Mouse (Mus musculus) heart, embryonic 14.5 days (tissue): ENCODE measurements at regions not wholly inside any gene's neighbourhood (a gene's known extent, or its start where the extent isn't known, plus 50 kb on each side); places are given as distances from the start of the nearest gene placed in this dataset.

Experiments used
- ATAC-seq: fragments of 200-750 bp; cut with Nextera tagmentation; 2 replicates; pipeline ENCODE4 v1.8.0; 2017; ENCODE audit warnings: low read depth, moderate TSS enrichment; ENCODE audit not compliant: insufficient number of reproducible peaks, insufficient read depth, low FRiP score
- H3K27ac ChIP-seq, 2 experiments: fragments of 200-500 bp in 1 of 2; fragments of 300-500 bp in 1 of 2; sonication (generic) in 1 of 2; replicated peaks in 1 of 2; 2 replicates each; pipeline ENCODE4 v1.5.1; 2012 to 2014; ENCODE audit warnings: low read depth in 2 of 2, low read length in 2 of 2, control low read depth in 1 of 2, mild to moderate bottlenecking in 1 of 2, mixed read lengths in 1 of 2; ENCODE audit not compliant: control insufficient read depth in 1 of 2, insufficient read depth in 1 of 2
- H3K27me3 ChIP-seq: fragments of 300-500 bp; sonication (generic); 2 replicates; pipeline ENCODE4 v1.6.1; 2014; ENCODE audit warnings: mild to moderate bottlenecking, low read length, control low read depth; ENCODE audit not compliant: control insufficient read depth, insufficient read depth
- H3K36me3 ChIP-seq: fragments of 300-500 bp; sonication (generic); 2 replicates; pipeline ENCODE4 v1.6.1; 2014; ENCODE audit warnings: mild to moderate bottlenecking, control low read depth, low read length, mixed read lengths; ENCODE audit not compliant: control insufficient read depth, insufficient read depth
- H3K4me1 ChIP-seq, 2 experiments: fragments of 200-500 bp in 1 of 2; fragments of 300-500 bp in 1 of 2; sonication (generic) in 1 of 2; 2 replicates each; pipeline ENCODE4 v1.6.1; 2012 to 2014; ENCODE audit warnings: low read length in 2 of 2, control low read depth in 1 of 2, mixed read lengths in 1 of 2; ENCODE audit not compliant: control insufficient read depth in 2 of 2, insufficient read depth in 2 of 2
- H3K4me2 ChIP-seq: fragments of 300-500 bp; sonication (generic); 2 replicates; pipeline ENCODE4 v1.6.1; 2014; ENCODE audit warnings: mild to moderate bottlenecking, low read length
- H3K4me3 ChIP-seq, 2 experiments: fragments of 200-500 bp in 1 of 2; fragments of 300-500 bp in 1 of 2; sonication (generic) in 1 of 2; 2 replicates each; pipeline ENCODE4 v1.5.1; 2012 to 2014; ENCODE audit warnings: low read length in 2 of 2, mild to moderate bottlenecking in 2 of 2, control low read depth in 1 of 2, low read depth in 1 of 2, moderate library complexity in 1 of 2; ENCODE audit not compliant: control insufficient read depth in 1 of 2, insufficient read depth in 1 of 2
- H3K9ac ChIP-seq: fragments of 300-500 bp; sonication (generic); 2 replicates; pipeline ENCODE4 v1.6.1; 2014; ENCODE audit warnings: mild to moderate bottlenecking, low read length
- H3K9me3 ChIP-seq: fragments of 300-500 bp; sonication (generic); 2 replicates; pipeline ENCODE4 v1.6.1; 2016; ENCODE audit warnings: low read length, control low read depth; ENCODE audit not compliant: control insufficient read depth
- WGBS: fragments of 180-500 bp; shearing (Covaris S2); extraction: QIAGEN DNeasy Blood & Tissue Kit; methylation state at CpG from one replicate; pipeline ENCODE4 v1.1.7; 2014; 5-methylcytosine and 5-hydroxymethylcytosine counted together

DNA sequence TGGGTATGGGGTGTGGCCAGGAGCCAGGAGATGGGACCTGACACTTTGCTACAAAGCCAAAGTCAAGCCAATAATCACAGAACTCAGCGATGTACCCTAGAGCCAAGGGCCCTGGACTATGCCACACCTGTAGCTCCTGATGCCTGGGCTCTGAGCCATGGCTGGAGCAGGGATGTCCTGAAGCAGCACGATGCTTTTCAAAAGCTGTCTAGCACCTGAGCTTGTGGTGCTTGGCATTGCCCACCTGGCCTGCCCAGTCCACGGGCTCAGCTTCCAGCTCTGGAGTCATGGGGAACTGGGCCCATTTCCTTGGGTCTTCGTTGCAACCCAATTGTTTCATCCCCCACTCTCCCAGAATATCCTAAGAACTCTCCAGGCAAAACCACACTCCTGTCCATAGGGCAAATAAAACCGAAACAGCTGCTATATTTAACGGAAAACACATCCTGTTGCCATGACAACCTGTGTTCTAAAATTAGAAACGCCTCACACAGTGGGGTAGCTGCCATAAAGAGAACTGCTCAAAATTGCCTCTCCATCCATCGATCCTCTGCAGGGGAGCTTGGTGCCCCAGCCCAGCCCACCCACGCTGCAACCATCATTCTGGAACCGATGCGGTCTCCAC lies 102.2 kb downstream of the Ndufa10 start:
- no peak overlapping the region for H3K4me3 ChIP-seq
- 55% methylated on average over 11 of the region's 11 CpGs for WGBS
- H3K27ac ChIP-seq: no peak overlapping the region
- no peaks in the 10 kb centered on the region for H3K27me3 ChIP-seq
- H3K4me2 ChIP-seq: peak overlapping the region; percentile 39
- H3K9me3 ChIP-seq: no peaks in the 10 kb centered on the region
- peaks cover 16 to 17% of the 10 kb centered on the region in 2 experiments for H3K4me1 ChIP-seq
- no peak overlapping the region for H3K9ac ChIP-seq
- no peaks in the 10 kb centered on the region for H3K36me3 ChIP-seq
- ATAC-seq: no peak

- Histone ChIP-seq H3K36me3 (no peaks in the 10 kb centered on the region), H3K9me3 (no peaks in the 10 kb centered on the region), H3K4me2 (no peak overlapping the region), H3K9ac (no peak overlapping the region), H3K4me3 (no peak overlapping the region), H3K27ac (no peak overlapping the region), H3K4me1 (peaks cover 10 to 11% of the 10 kb centered on the region in 2 experiments), H3K27me3 (no peaks in the 10 kb centered on the region)
- ATAC-seq: no peak
- WGBS: 93% methylated on average over 4 of the region's 4 CpGs
Observed at GRCm38 (mm10) chr1:92370842-92371241, 102.8 kb downstream of the Ndufa10 start.

DNA sequence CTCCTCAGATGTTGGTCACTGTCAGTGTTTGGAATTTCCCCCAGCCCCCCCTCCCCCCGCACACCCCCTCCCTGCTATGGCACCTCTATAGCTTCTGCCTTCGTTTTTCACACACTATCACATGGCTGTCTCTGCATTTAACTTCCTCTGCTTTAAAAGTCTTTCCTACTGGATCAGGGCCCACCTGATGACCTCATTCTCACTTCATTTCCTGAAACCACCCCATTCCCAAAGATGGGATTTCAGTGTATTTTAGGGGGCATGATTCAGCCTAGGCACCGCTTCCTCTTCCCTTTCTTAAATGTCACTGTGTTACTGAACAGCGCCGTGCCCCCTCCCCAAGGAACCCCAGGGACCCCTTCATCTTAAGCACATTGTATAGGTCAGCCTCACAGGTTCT lies 103.7 kb downstream of the Ndufa10 start:
- no peak overlapping the region for H3K4me2 ChIP-seq
- peaks cover 9 to 10% of the 10 kb centered on the region in 2 experiments; a peak in 3 of 4 replicates for H3K4me1 ChIP-seq
- H3K27ac ChIP-seq: no peak overlapping the region
- H3K4me3 ChIP-seq: no peak overlapping the region
- no peaks in the 10 kb centered on the region for H3K36me3 ChIP-seq
- no peak for ATAC-seq
- H3K27me3 ChIP-seq: no peaks in the 10 kb centered on the region
- 71% methylated on average over 5 of the region's 5 CpGs for WGBS
- H3K9ac ChIP-seq: no peak overlapping the region
- H3K9me3 ChIP-seq: no peaks in the 10 kb centered on the region

DNA sequence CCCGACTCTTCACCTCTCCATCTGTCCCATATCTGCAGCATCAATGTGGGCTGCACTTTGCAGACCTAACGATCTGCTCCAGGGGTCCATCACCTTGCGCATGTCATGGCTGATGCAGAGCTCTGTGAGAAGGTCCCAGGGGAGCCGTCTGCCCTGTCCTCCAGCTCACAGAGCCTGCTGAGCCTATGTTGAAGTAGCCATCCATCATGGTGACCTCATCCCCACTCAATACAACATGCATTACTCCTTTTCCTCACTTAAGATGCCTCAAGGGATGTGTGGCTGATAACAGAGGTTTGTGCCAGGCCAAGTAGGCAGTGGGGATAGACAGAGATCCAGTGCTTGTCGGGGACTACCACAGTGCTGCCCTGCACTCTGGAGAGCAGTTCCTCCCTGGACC lies 107.4 kb downstream of the Ndufa10 start:
- Histone ChIP-seq H3K36me3 (no peaks in the 10 kb centered on the region), H3K27ac (no peak overlapping the region), H3K4me3 (no peak overlapping the region), H3K27me3 (no peaks in the 10 kb centered on the region), H3K4me2 (no peak overlapping the region), H3K9ac (no peak overlapping the region), H3K4me1 (peaks cover under 1 to 2% of the 10 kb centered on the region in 2 experiments; a peak in 2 of 4 replicates), H3K9me3 (no peaks in the 10 kb centered on the region)
- 65% methylated on average over 5 of the region's 5 CpGs for whole genome bisulfite sequencing
- ATAC-seq: no peak

DNA sequence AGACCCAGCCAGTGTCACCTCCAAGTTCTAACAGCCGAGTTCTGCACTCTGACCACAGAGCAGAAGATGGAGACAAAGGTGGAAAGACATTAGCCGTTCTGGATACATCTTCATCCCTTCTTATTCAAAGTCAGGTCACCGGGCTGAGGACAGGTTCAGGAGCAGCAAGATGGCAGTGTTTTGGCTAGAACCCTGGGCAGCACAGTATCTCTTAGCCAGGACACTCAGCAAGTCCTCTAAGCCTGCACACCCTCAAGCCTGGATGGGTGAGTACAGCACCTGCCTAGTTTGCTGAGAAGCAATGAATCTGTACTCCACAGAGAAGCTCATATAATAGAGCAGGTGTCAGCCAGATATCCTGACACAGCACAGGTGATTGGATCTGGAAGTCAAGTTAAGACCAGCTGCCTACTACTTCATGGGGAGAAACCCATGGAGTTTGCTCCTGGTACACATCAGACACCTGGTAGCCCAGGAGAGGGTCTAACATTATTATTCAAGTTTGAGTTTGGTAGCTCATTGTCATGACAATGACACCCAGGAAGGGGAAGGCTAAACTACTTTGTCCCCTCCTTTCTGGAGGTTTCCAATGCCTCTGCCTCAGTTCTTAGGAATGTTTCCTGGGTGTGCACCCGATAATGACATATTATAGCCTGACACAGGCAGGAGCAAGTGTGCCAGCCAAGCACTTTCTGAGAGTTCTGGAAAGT lies 108.1 kb downstream of the Ndufa10 start:
- Histone ChIP-seq H3K4me3 (no peak overlapping the region), H3K27me3 (no peaks in the 10 kb centered on the region), H3K9ac (no peak overlapping the region), H3K27ac (no peak overlapping the region), H3K4me1 (no peaks in the 10 kb centered on the region), H3K36me3 (no peaks in the 10 kb centered on the region), H3K9me3 (no peaks in the 10 kb centered on the region), H3K4me2 (no peak overlapping the region)
- 68% methylated on average over 4 of the region's 4 CpGs for WGBS
- ATAC-seq: no peak

DNA sequence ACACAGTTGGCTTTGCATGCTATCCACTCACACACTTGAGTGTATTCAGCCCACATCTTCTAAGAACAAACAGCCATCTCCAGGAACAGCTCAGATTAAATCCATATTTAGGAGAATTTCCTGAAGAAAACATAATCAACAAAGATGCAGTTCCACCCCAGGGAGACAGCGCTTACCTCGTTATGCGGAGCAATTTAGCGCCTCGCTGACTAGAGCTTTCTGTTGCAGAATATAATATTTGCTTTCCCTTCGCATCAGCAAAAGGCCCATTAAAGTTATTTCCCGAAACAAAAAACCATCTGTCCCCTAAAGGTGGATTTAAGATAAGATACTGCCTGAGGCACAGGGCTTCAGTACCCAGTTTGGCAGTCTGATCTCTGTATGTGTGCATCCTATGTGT lies 112.0 kb downstream of the Ndufa10 start:
- Histone ChIP-seq H3K4me2 (no peak overlapping the region), H3K27me3 (no peaks in the 10 kb centered on the region), H3K4me1 (peaks cover 8 to 16% of the 10 kb centered on the region in 2 experiments), H3K27ac (no peak overlapping the region), H3K36me3 (no peaks in the 10 kb centered on the region), H3K4me3 (no peak overlapping the region), H3K9me3 (no peaks in the 10 kb centered on the region), H3K9ac (no peak overlapping the region)
- ATAC-seq: no peak
- WGBS: 84% methylated on average over 7 of the region's 7 CpGs

- Histone ChIP-seq H3K9me3 (no peaks in the 10 kb centered on the region), H3K4me2 (no peak overlapping the region), H3K36me3 (no peaks in the 10 kb centered on the region), H3K4me3 (no peak overlapping the region), H3K27me3 (no peaks in the 10 kb centered on the region), H3K9ac (no peak overlapping the region), H3K4me1 (peaks cover 8 to 16% of the 10 kb centered on the region in 2 experiments), H3K27ac (no peak overlapping the region)
- no peak for ATAC-seq
- WGBS: 16% methylated on average over 7 of the region's 7 CpGs
Observed at GRCm38 (mm10) chr1:92360255-92360654, 113.4 kb downstream of the Ndufa10 start.
